Mouse (Mus musculus): Measurements from ENCODE around the gene Tmem156.

DNA sequence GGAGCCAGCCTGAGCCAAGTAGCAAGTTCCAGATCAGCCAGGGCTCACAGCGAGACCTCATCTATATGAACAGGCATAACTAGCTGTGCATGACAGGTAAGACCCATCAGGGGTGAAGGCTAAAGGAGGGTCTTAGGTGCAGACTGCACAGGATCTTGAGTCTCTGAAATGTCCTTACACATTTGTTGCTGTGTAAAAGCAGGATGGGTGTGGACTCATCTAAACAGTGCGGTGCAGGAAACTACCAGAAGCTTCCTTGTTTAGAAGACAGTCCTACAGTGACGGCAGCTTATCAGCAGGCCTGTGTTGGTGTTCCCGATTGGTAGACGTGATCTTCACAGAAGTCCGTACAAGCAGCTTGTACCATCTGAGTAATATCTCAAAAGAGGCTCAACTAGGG, 21.4 kb upstream of the Tmem156 start:
- TF ChIP-seq ZC3H11A (IDR thresholded peaks at IDR 0.05; ENCODE audit: low read depth, low read length), result no peak
- no peak for TF ChIP-seq E2F4 (IDR thresholded peaks at IDR 0.05; ENCODE audit: insufficient replicate concordance, low read depth, low read length)
- TF ChIP-seq MXI1 (IDR thresholded peaks at IDR 0.05; ENCODE audit: low read depth, low read length), result no peak
- no peak for TF ChIP-seq MAFK (IDR thresholded peaks at IDR 0.05; ENCODE audit: insufficient replicate concordance, low read length)
- no peak for TF ChIP-seq POLR2A (IDR thresholded peaks at IDR 0.05; ENCODE audit: low read depth, low read length)
- no peak for TF ChIP-seq ZMIZ1 (IDR thresholded peaks at IDR 0.05; ENCODE audit: low read depth, low read length)
- TF ChIP-seq CHD2 (IDR thresholded peaks at IDR 0.05; ENCODE audit: low read length), result no peak

Measured in CH12.LX (cell line).